Mouse (Mus musculus) spleen, postnatal 36 days (tissue): Measurements from ENCODE around the gene Lef1.

Experiments
- DNase-seq, 2 experiments: peaks; one replicate each; pipeline ENCODE4 v3.0.0; 2022; ENCODE audit warnings: low spot score in 2 of 2, mixed read lengths in 1 of 2

The Lef1 gene

GRCm38 (mm10) chr3:131247851-131248250 is 137.6 kb downstream of the Lef1 start:
- no peak for DNase-seq

- DNase-seq = no peak
These were observed 138.2 kb downstream of the Lef1 start for GRCm38 (mm10) chr3:131248444-131248843.

- DNase-seq = no peak
These were observed 140.0 kb downstream of the Lef1 start for GRCm38 (mm10) chr3:131250283-131250682.

GRCm38 (mm10) chr3:131250978-131251377 is 140.7 kb downstream of the Lef1 start:
- DNase-seq = no peak

GRCm38 (mm10) chr3:131251601-131252000 is 141.3 kb downstream of the Lef1 start:
- DNase-seq = no peak

GRCm38 (mm10) chr3:131254991-131255390 is 144.7 kb downstream of the Lef1 start:
- DNase-seq = no peak

- no peak for DNase-seq
These were observed 145.2 kb downstream of the Lef1 start for GRCm38 (mm10) chr3:131255399-131255981.

- DNase-seq = no peak
These were observed 148.7 kb downstream of the Lef1 start for GRCm38 (mm10) chr3:131258921-131259320.

- DNase-seq = no peak
These were observed 149.2 kb downstream of the Lef1 start for GRCm38 (mm10) chr3:131259392-131259965.

GRCm38 (mm10) chr3:131260418-131260817 is 150.1 kb downstream of the Lef1 start:
- no peak for DNase-seq

- DNase-seq = no peak
These were observed 153.7 kb downstream of the Lef1 start for GRCm38 (mm10) chr3:131263766-131264486.

- DNase-seq = no peak
These were observed 155.2 kb downstream of the Lef1 start for GRCm38 (mm10) chr3:131265516-131265915.

- DNase-seq = no peak
These were observed 156.2 kb downstream of the Lef1 start for GRCm38 (mm10) chr3:131266366-131267050.

- no peak for DNase-seq
These were observed 160.1 kb downstream of the Lef1 start for GRCm38 (mm10) chr3:131270381-131270780.

- DNase-seq = peak; percentile 12 to 20
These were observed 160.9 kb downstream of the Lef1 start for GRCm38 (mm10) chr3:131271157-131271556.

GRCm38 (mm10) chr3:131271559-131272373 is 161.5 kb downstream of the Lef1 start, which contains the start of gene Hadh:
TSS of gene Hadh (minus strand) at chr3:131272101.
- peak; percentile 80 to 83 for DNase-seq

- DNase-seq = no peak
These were observed 162.3 kb downstream of the Lef1 start for GRCm38 (mm10) chr3:131272374-131273100.
